Mouse (Mus musculus): ENCODE data around the gene Epb41l4b. TPM values are rescaled to one million over a fixed set of nuclear protein-coding genes. Genes with fewer than 3 reads are reported as not detected.
A peak's percentile ranks its signal among the peaks of the same experiment; 100 is the strongest.

Gene Epb41l4b
- polyA plus RNA-seq, 1 experiment from 2014 or later = 2.5 TPM

GRCm38 (mm10) chr4:57101095-57101494 lies 42.1 kb downstream of the Epb41l4b start:
- Histone ChIP-seq H3K4me3 (ENCODE audit: low read length) (no peak overlapping the region), H3K4me1 (ENCODE audit: insufficient read depth, low read length) (no peaks in the 10 kb centered on the region), H3K36me3 (ENCODE audit: insufficient read depth, low read length) (no peaks in the 10 kb centered on the region), H3K27ac (ENCODE audit: low read length) (no peak overlapping the region), H3K4me2 (replicated peaks; ENCODE audit: low read depth, low read length) (no peak overlapping the region), H3K27me3 (ENCODE audit: insufficient read depth, low read length) (no peaks in the 10 kb centered on the region), H3K9ac (replicated peaks; ENCODE audit: low read length) (no peak overlapping the region), H3K9me3 (ENCODE audit: low read length) (no peaks in the 10 kb centered on the region)
- 75% methylated on average over 4 of the region's 4 CpGs for WGBS
- no peak for ATAC-seq (ENCODE audit: low FRiP score, low TSS enrichment)

GRCm38 (mm10) chr4:57097411-57097810 lies 45.8 kb downstream of the Epb41l4b start:
- Histone ChIP-seq H3K4me2 (replicated peaks; ENCODE audit: low read depth, low read length) (no peak overlapping the region), H3K9ac (replicated peaks; ENCODE audit: low read length) (no peak overlapping the region), H3K4me3 (ENCODE audit: low read length) (no peak overlapping the region), H3K27me3 (ENCODE audit: insufficient read depth, low read length) (no peaks in the 10 kb centered on the region), H3K27ac (ENCODE audit: low read length) (no peak overlapping the region), H3K36me3 (ENCODE audit: insufficient read depth, low read length) (no peaks in the 10 kb centered on the region), H3K4me1 (ENCODE audit: insufficient read depth, low read length) (no peaks in the 10 kb centered on the region), H3K9me3 (ENCODE audit: low read length) (no peaks in the 10 kb centered on the region)
- ATAC-seq (ENCODE audit: low FRiP score, low TSS enrichment) = no peak
- WGBS = 91% methylated on average over 4 of the region's 4 CpGs

GRCm38 (mm10) chr4:57095569-57095968 lies 47.7 kb downstream of the Epb41l4b start:
- Histone ChIP-seq H3K4me1 (ENCODE audit: insufficient read depth, low read length) (no peaks in the 10 kb centered on the region), H3K9ac (replicated peaks; ENCODE audit: low read length) (no peak overlapping the region), H3K27me3 (ENCODE audit: insufficient read depth, low read length) (no peaks in the 10 kb centered on the region), H3K4me2 (replicated peaks; ENCODE audit: low read depth, low read length) (no peak overlapping the region), H3K36me3 (ENCODE audit: insufficient read depth, low read length) (no peaks in the 10 kb centered on the region), H3K4me3 (ENCODE audit: low read length) (no peak overlapping the region), H3K9me3 (ENCODE audit: low read length) (no peaks in the 10 kb centered on the region), H3K27ac (ENCODE audit: low read length) (no peak overlapping the region)
- ATAC-seq (ENCODE audit: low FRiP score, low TSS enrichment) = no peak

- WGBS = 62% methylated on average over 12 of the region's 12 CpGs
Observed at GRCm38 (mm10) chr4:57091363-57091762, 51.9 kb downstream of the Epb41l4b start.

GRCm38 (mm10) chr4:57088301-57088700 lies 54.9 kb downstream of the Epb41l4b start:
- no peaks in the 10 kb centered on the region; the same call in 1 of the 2 replicates for H3K4me1 ChIP-seq (ENCODE audit: insufficient read depth, low read length)
- no peak for ATAC-seq (ENCODE audit: low FRiP score, low TSS enrichment)
- 82% methylated on average over 4 of the region's 4 CpGs for WGBS
- H3K9ac ChIP-seq (replicated peaks; ENCODE audit: low read length) = no peak overlapping the region
- H3K27ac ChIP-seq (ENCODE audit: low read length) = no peak overlapping the region
- H3K4me2 ChIP-seq (replicated peaks; ENCODE audit: low read depth, low read length) = no peak overlapping the region
- no peaks in the 10 kb centered on the region for H3K9me3 ChIP-seq (ENCODE audit: low read length)
- H3K36me3 ChIP-seq (ENCODE audit: insufficient read depth, low read length) = no peaks in the 10 kb centered on the region
- H3K4me3 ChIP-seq (ENCODE audit: low read length) = no peak overlapping the region
- no peaks in the 10 kb centered on the region for H3K27me3 ChIP-seq (ENCODE audit: insufficient read depth, low read length)

More at GRCm38 (mm10) chr4:57091363-57091762, 51.9 kb downstream of the Epb41l4b start:
- Histone ChIP-seq H3K27ac (ENCODE audit: low read length) (no peak overlapping the region), H3K9ac (replicated peaks; ENCODE audit: low read length) (no peak overlapping the region), H3K9me3 (ENCODE audit: low read length) (no peaks in the 10 kb centered on the region), H3K27me3 (ENCODE audit: insufficient read depth, low read length) (no peaks in the 10 kb centered on the region), H3K4me2 (replicated peaks; ENCODE audit: low read depth, low read length) (no peak overlapping the region), H3K4me3 (ENCODE audit: low read length) (no peak overlapping the region), H3K36me3 (ENCODE audit: insufficient read depth, low read length) (no peaks in the 10 kb centered on the region), H3K4me1 (ENCODE audit: insufficient read depth, low read length) (no peaks in the 10 kb centered on the region)
- ATAC-seq (ENCODE audit: low FRiP score, low TSS enrichment) = no peak

GRCm38 (mm10) chr4:57085750-57086400 lies 57.4 kb downstream of the Epb41l4b start:
- Histone ChIP-seq H3K27me3 (ENCODE audit: insufficient read depth, low read length) (no peaks in the 10 kb centered on the region), H3K9me3 (ENCODE audit: low read length) (no peaks in the 10 kb centered on the region), H3K36me3 (ENCODE audit: insufficient read depth, low read length) (no peaks in the 10 kb centered on the region), H3K9ac (replicated peaks; ENCODE audit: low read length) (no peak overlapping the region), H3K4me3 (ENCODE audit: low read length) (no peak overlapping the region), H3K4me1 (ENCODE audit: insufficient read depth, low read length) (peaks cover 5% of the 10 kb centered on the region; the same call in 1 of the 2 replicates), H3K4me2 (replicated peaks; ENCODE audit: low read depth, low read length) (no peak overlapping the region), H3K27ac (ENCODE audit: low read length) (no peak overlapping the region)
- ATAC-seq (ENCODE audit: low FRiP score, low TSS enrichment) = peak; percentile 70
- WGBS = 50% methylated on average over 10 of the region's 10 CpGs

- H3K4me1 ChIP-seq (ENCODE audit: insufficient read depth, low read length) = peaks cover 5% of the 10 kb centered on the region; the same call in 1 of the 2 replicates
- no peak overlapping the region for H3K27ac ChIP-seq (ENCODE audit: low read length)
- H3K9me3 ChIP-seq (ENCODE audit: low read length) = no peaks in the 10 kb centered on the region
- no peak overlapping the region for H3K9ac ChIP-seq (replicated peaks; ENCODE audit: low read length)
- no peak overlapping the region for H3K4me2 ChIP-seq (replicated peaks; ENCODE audit: low read depth, low read length)
- no peaks in the 10 kb centered on the region for H3K27me3 ChIP-seq (ENCODE audit: insufficient read depth, low read length)
- no peak overlapping the region for H3K4me3 ChIP-seq (ENCODE audit: low read length)
- 59% methylated on average over 11 of the region's 11 CpGs for WGBS
- no peaks in the 10 kb centered on the region for H3K36me3 ChIP-seq (ENCODE audit: insufficient read depth, low read length)
- ATAC-seq (ENCODE audit: low FRiP score, low TSS enrichment) = no peak
Observed at GRCm38 (mm10) chr4:57083653-57084052, 59.6 kb downstream of the Epb41l4b start.

GRCm38 (mm10) chr4:57082775-57083428 lies 60.3 kb downstream of the Epb41l4b start:
- Histone ChIP-seq H3K4me2 (replicated peaks; ENCODE audit: low read depth, low read length) (no peak overlapping the region), H3K36me3 (ENCODE audit: insufficient read depth, low read length) (no peaks in the 10 kb centered on the region), H3K9ac (replicated peaks; ENCODE audit: low read length) (no peak overlapping the region), H3K4me3 (ENCODE audit: low read length) (no peak overlapping the region), H3K4me1 (ENCODE audit: insufficient read depth, low read length) (peaks cover 5% of the 10 kb centered on the region; the same call in 1 of the 2 replicates), H3K9me3 (ENCODE audit: low read length) (no peaks in the 10 kb centered on the region), H3K27me3 (ENCODE audit: insufficient read depth, low read length) (no peaks in the 10 kb centered on the region), H3K27ac (ENCODE audit: low read length) (no peak overlapping the region)
- 52% methylated on average over 10 of the region's 10 CpGs for WGBS
- ATAC-seq (ENCODE audit: low FRiP score, low TSS enrichment) = no peak

- Histone ChIP-seq H3K4me3 (ENCODE audit: low read length) (no peak overlapping the region), H3K36me3 (ENCODE audit: insufficient read depth, low read length) (no peaks in the 10 kb centered on the region), H3K27ac (ENCODE audit: low read length) (no peak overlapping the region), H3K9ac (replicated peaks; ENCODE audit: low read length) (no peak overlapping the region), H3K27me3 (ENCODE audit: insufficient read depth, low read length) (no peaks in the 10 kb centered on the region), H3K4me2 (replicated peaks; ENCODE audit: low read depth, low read length) (no peak overlapping the region), H3K4me1 (ENCODE audit: insufficient read depth, low read length) (peaks cover 5% of the 10 kb centered on the region; the same call in 1 of the 2 replicates), H3K9me3 (ENCODE audit: low read length) (no peaks in the 10 kb centered on the region)
- ATAC-seq (ENCODE audit: low FRiP score, low TSS enrichment) = peak; percentile 57; the same call in 1 of the 2 replicates
- WGBS = 16% methylated on average over 7 of the region's 7 CpGs
Observed at GRCm38 (mm10) chr4:57081463-57081862, 61.8 kb downstream of the Epb41l4b start.

- H3K4me3 ChIP-seq (ENCODE audit: low read length) = no peak overlapping the region
- H3K27ac ChIP-seq (ENCODE audit: low read length) = peak overlapping the region; percentile 59
- H3K9ac ChIP-seq (replicated peaks; ENCODE audit: low read length) = no peak overlapping the region
- H3K36me3 ChIP-seq (ENCODE audit: insufficient read depth, low read length) = no peaks in the 10 kb centered on the region
- H3K9me3 ChIP-seq (ENCODE audit: low read length) = no peaks in the 10 kb centered on the region
- H3K27me3 ChIP-seq (ENCODE audit: insufficient read depth, low read length) = no peaks in the 10 kb centered on the region
- 70% methylated on average over 7 of the region's 7 CpGs for WGBS
- no peak for ATAC-seq (ENCODE audit: low FRiP score, low TSS enrichment)
- 0 out of 2 replicates have a peak, but pooled peaks cover 3% of the 10 kb centered on the region for H3K4me1 ChIP-seq (ENCODE audit: insufficient read depth, low read length)
- no peak overlapping the region for H3K4me2 ChIP-seq (replicated peaks; ENCODE audit: low read depth, low read length)
Observed at GRCm38 (mm10) chr4:57073843-57074242, 69.4 kb downstream of the Epb41l4b start.
